Mouse (Mus musculus) midbrain, embryonic 15.5 days (tissue): Measurements from ENCODE around the gene Tuba4a. TPM values are rescaled to one million over a fixed set of nuclear protein-coding genes. Genes with fewer than 3 reads are reported as not detected.

Experiments
- ATAC-seq: fragments of 200-750 bp; cut with Nextera tagmentation; replicated peaks from 2 replicates; pipeline ENCODE4 v1.8.0; 2017; ENCODE audit warnings: moderate TSS enrichment
- H3K27ac ChIP-seq: fragments of 300-500 bp; sonication (generic); 2 replicates; pipeline ENCODE4 v1.5.1; 2015; ENCODE audit warnings: mild to moderate bottlenecking, inconsistent platforms
- H3K27me3 ChIP-seq: fragments of 300-500 bp; sonication (generic); replicated peaks from 2 replicates; pipeline ENCODE4 v1.6.1; 2015; ENCODE audit warnings: inconsistent platforms
- H3K36me3 ChIP-seq: fragments of 300-500 bp; sonication (generic); replicated peaks from 2 replicates; pipeline ENCODE4 v1.6.1; 2015; ENCODE audit warnings: inconsistent platforms
- H3K4me1 ChIP-seq: fragments of 300-500 bp; sonication (generic); 2 replicates; pipeline ENCODE4 v1.6.1; 2015; ENCODE audit warnings: inconsistent platforms
- H3K4me2 ChIP-seq: fragments of 300-500 bp; sonication (generic); 2 replicates; pipeline ENCODE4 v1.6.1; 2015; ENCODE audit warnings: inconsistent platforms, mild to moderate bottlenecking, moderate library complexity
- H3K4me3 ChIP-seq: fragments of 300-500 bp; sonication (generic); 2 replicates; pipeline ENCODE4 v1.5.1; 2015; ENCODE audit warnings: mild to moderate bottlenecking, inconsistent platforms
- H3K9ac ChIP-seq: fragments of 300-500 bp; sonication (generic); 2 replicates; pipeline ENCODE4 v1.6.1; 2015; ENCODE audit warnings: mild to moderate bottlenecking, inconsistent platforms
- H3K9me3 ChIP-seq: fragments of 300-500 bp; sonication (generic); 2 replicates; pipeline ENCODE4 v1.6.1; 2016; ENCODE audit warnings: inconsistent platforms
- WGBS: fragments of 180-500 bp; shearing (Covaris S2); methylation state at CpG from one replicate; pipeline ENCODE4 v1.1.7; 2015; ENCODE audit warnings: mixed read lengths; 5-methylcytosine and 5-hydroxymethylcytosine counted together
- polyA plus RNA-seq: library from polyadenylated mRNA; unstranded; fragments of >200 nt; fragmentation: Nextera tagmentation; extraction: Ambion mirVana; gene quantifications from 2 replicates; pipeline ENCODE4 v1.2.1, GENCODE M21; 2015

The Tuba4a gene
- polyA plus RNA-seq, 1 experiment from 2014 or later: 7.9 TPM

- no peak overlapping the region for H3K4me3 ChIP-seq
- H3K36me3 ChIP-seq: peaks cover 16% of the 10 kb centered on the region; the same call in 1 of the 2 replicates
- H3K4me2 ChIP-seq: no peak overlapping the region
- ATAC-seq: no peak
- no peak overlapping the region for H3K27ac ChIP-seq
- H3K4me1 ChIP-seq: peaks cover 26% of the 10 kb centered on the region
- H3K27me3 ChIP-seq: peaks cover 50% of the 10 kb centered on the region
- H3K9me3 ChIP-seq: no peaks in the 10 kb centered on the region
- WGBS: 85% methylated on average over 13 of the region's 13 CpGs
- no peak overlapping the region for H3K9ac ChIP-seq
These were observed 2.7 kb downstream of the Tuba4a start for GRCm38 (mm10) chr1:75216797-75217585.

- Histone ChIP-seq H3K36me3 (peaks cover 16% of the 10 kb centered on the region; the same call in 1 of the 2 replicates), H3K27me3 (peaks cover 40% of the 10 kb centered on the region), H3K4me3 (no peak overlapping the region), H3K4me2 (no peak overlapping the region), H3K9me3 (no peaks in the 10 kb centered on the region), H3K4me1 (peaks cover 35% of the 10 kb centered on the region), H3K27ac (no peak overlapping the region), H3K9ac (no peak overlapping the region)
- no peak for ATAC-seq
- 88% methylated on average over 9 of the region's 9 CpGs for WGBS
These were observed 3.9 kb downstream of the Tuba4a start for GRCm38 (mm10) chr1:75215785-75216184.

GRCm38 (mm10) chr1:75214886-75215285, 4.8 kb downstream of the Tuba4a start:
- H3K4me3 ChIP-seq: no peak overlapping the region
- H3K9ac ChIP-seq: no peak overlapping the region
- H3K4me2 ChIP-seq: no peak overlapping the region
- WGBS: 81% methylated on average over 5 of the region's 5 CpGs
- H3K9me3 ChIP-seq: no peaks in the 10 kb centered on the region
- H3K4me1 ChIP-seq: peaks cover 39% of the 10 kb centered on the region
- H3K27ac ChIP-seq: no peak overlapping the region
- ATAC-seq: no peak
- peaks cover 16% of the 10 kb centered on the region; the same call in 1 of the 2 replicates for H3K36me3 ChIP-seq
- H3K27me3 ChIP-seq: peaks cover 31% of the 10 kb centered on the region

GRCm38 (mm10) chr1:75214442-75214841, 5.2 kb downstream of the Tuba4a start:
- Histone ChIP-seq H3K4me1 (peaks cover 39% of the 10 kb centered on the region), H3K4me2 (no peak overlapping the region), H3K36me3 (peaks cover 16% of the 10 kb centered on the region; the same call in 1 of the 2 replicates), H3K27ac (no peak overlapping the region), H3K9ac (no peak overlapping the region), H3K4me3 (no peak overlapping the region), H3K9me3 (no peaks in the 10 kb centered on the region), H3K27me3 (peaks cover 27% of the 10 kb centered on the region)
- 83% methylated on average over 2 of the region's 2 CpGs for WGBS
- ATAC-seq: no peak

GRCm38 (mm10) chr1:75213096-75213495, 6.6 kb downstream of the Tuba4a start:
- no peak overlapping the region for H3K27ac ChIP-seq
- 89% methylated on average over 7 of the region's 7 CpGs for WGBS
- H3K4me2 ChIP-seq: no peak overlapping the region

GRCm38 (mm10) chr1:75212542-75212941, 7.1 kb downstream of the Tuba4a start:
- H3K4me1 ChIP-seq: peaks cover 38% of the 10 kb centered on the region
- 91% methylated on average over 4 of the region's 4 CpGs for WGBS

More at GRCm38 (mm10) chr1:75213096-75213495, 6.6 kb downstream of the Tuba4a start:
- Histone ChIP-seq H3K36me3 (peaks cover 16% of the 10 kb centered on the region; the same call in 1 of the 2 replicates), H3K27me3 (peaks cover 19% of the 10 kb centered on the region), H3K9me3 (no peaks in the 10 kb centered on the region), H3K9ac (no peak overlapping the region), H3K4me3 (no peak overlapping the region), H3K4me1 (peaks cover 38% of the 10 kb centered on the region)
- no peak for ATAC-seq

GRCm38 (mm10) chr1:75211141-75211708, 8.4 kb downstream of the Tuba4a start:
- H3K36me3 ChIP-seq: peaks cover 16% of the 10 kb centered on the region; the same call in 1 of the 2 replicates
- H3K27me3 ChIP-seq: 0 out of 2 replicates have a peak, but pooled peaks cover 3% of the 10 kb centered on the region
- no peaks in the 10 kb centered on the region for H3K9me3 ChIP-seq
- H3K4me2 ChIP-seq: peak overlapping the region; percentile 82
- ATAC-seq: peak; percentile 11; the same call in 1 of the 2 replicates
- WGBS: 11% methylated on average over 17 of the region's 17 CpGs
- H3K4me3 ChIP-seq: peak overlapping the region; percentile 83
- H3K9ac ChIP-seq: peak overlapping the region; percentile 95
- peak overlapping the region; percentile 60; the same call in 1 of the 2 replicates for H3K27ac ChIP-seq
- H3K4me1 ChIP-seq: peaks cover 38% of the 10 kb centered on the region

More at GRCm38 (mm10) chr1:75212542-75212941, 7.1 kb downstream of the Tuba4a start:
- no peak overlapping the region for H3K4me3 ChIP-seq
- peaks cover 16% of the 10 kb centered on the region; the same call in 1 of the 2 replicates for H3K36me3 ChIP-seq
- H3K9me3 ChIP-seq: no peaks in the 10 kb centered on the region
- peaks cover 13% of the 10 kb centered on the region for H3K27me3 ChIP-seq
- ATAC-seq: no peak
- H3K27ac ChIP-seq: no peak overlapping the region
- no peak overlapping the region for H3K9ac ChIP-seq
- no peak overlapping the region for H3K4me2 ChIP-seq

- peak within 1 kb of the TSS; percentile 82 for H3K4me2 ChIP-seq
- H3K4me3 ChIP-seq: peak within 1 kb of the TSS; percentile 83
- WGBS: 5% methylated on average over 42 of the region's 42 CpGs
- ATAC-seq: peak; percentile 96
- peaks cover 16% of the 10 kb centered on the region; the same call in 1 of the 2 replicates for H3K36me3 ChIP-seq
- H3K27ac ChIP-seq: peak within 1 kb of the TSS; percentile 60; the same call in 1 of the 2 replicates
- peaks cover 38% of the 10 kb centered on the region for H3K4me1 ChIP-seq
- H3K9me3 ChIP-seq: no peaks in the 10 kb centered on the region
- no peaks in the 10 kb centered on the region for H3K27me3 ChIP-seq
- peak within 1 kb of the TSS; percentile 95 for H3K9ac ChIP-seq
These were observed 9.3 kb downstream of the Tuba4a start, which contains the start of the genes Glb1l and Stk16 for GRCm38 (mm10) chr1:75210136-75211087. Gene Glb1l (minus strand): TSS chr1:75210813. Gene Stk16 (plus strand): TSS chr1:75210838.

- Histone ChIP-seq H3K27ac (no peak overlapping the region), H3K9ac (peak overlapping the region; percentile 35), H3K9me3 (no peaks in the 10 kb centered on the region), H3K4me1 (peaks cover 38% of the 10 kb centered on the region), H3K4me2 (peak overlapping the region; percentile 82), H3K27me3 (no peaks in the 10 kb centered on the region), H3K4me3 (peak overlapping the region; percentile 20), H3K36me3 (0 out of 2 replicates have a peak, but pooled peaks cover 11% of the 10 kb centered on the region)
- no peak for ATAC-seq
- 14% methylated on average over 34 of the region's 34 CpGs for WGBS
These were observed 10.5 kb downstream of the Tuba4a start for GRCm38 (mm10) chr1:75208967-75209678.

- no peak for ATAC-seq
These were observed 18.4 kb downstream of the Tuba4a start for GRCm38 (mm10) chr1:75201236-75201635.

GRCm38 (mm10) chr1:75192452-75192851, 27.2 kb downstream of the Tuba4a start:
- no peaks in the 10 kb centered on the region for H3K27me3 ChIP-seq
- H3K4me3 ChIP-seq: peak overlapping the region; percentile 69
- peaks cover 9% of the 10 kb centered on the region for H3K36me3 ChIP-seq
- ATAC-seq: peak; percentile 32
- H3K9me3 ChIP-seq: no peaks in the 10 kb centered on the region
- peak overlapping the region; percentile 95 for H3K27ac ChIP-seq
- under 1% methylated on average over 19 of the region's 19 CpGs for WGBS
- peak overlapping the region; percentile 75 for H3K4me2 ChIP-seq
- peaks cover 27% of the 10 kb centered on the region for H3K4me1 ChIP-seq
- peak overlapping the region; percentile 55 for H3K9ac ChIP-seq

More at GRCm38 (mm10) chr1:75201236-75201635, 18.4 kb downstream of the Tuba4a start:
- Histone ChIP-seq H3K36me3 (peaks cover 26% of the 10 kb centered on the region; the same call in 1 of the 2 replicates), H3K4me3 (no peak overlapping the region), H3K4me2 (no peak overlapping the region), H3K9me3 (no peaks in the 10 kb centered on the region), H3K9ac (no peak overlapping the region), H3K27me3 (no peaks in the 10 kb centered on the region), H3K4me1 (no peaks in the 10 kb centered on the region), H3K27ac (no peak overlapping the region)
- WGBS: 88% methylated on average over 1 of the region's 1 CpGs
